Mouse (Mus musculus) activated CD4-positive, CD25-positive, alpha-beta regulatory T cell, adult 4 months (primary cell): ENCODE results near the gene Gcnt1. TPM values are rescaled to one million over a fixed set of nuclear protein-coding genes. Genes with fewer than 3 reads are reported as not detected.
A peak's percentile ranks its signal among the peaks of the same experiment; 100 is the strongest.

ENCODE experiments used
- ATAC-seq: one replicate; pipeline ENCODE4 v1.8.0; 2017
- polyA plus RNA-seq, 2 experiments: library from polyadenylated mRNA; unstranded; fragments of 100-300 nt; shearing (Covaris generic); gene quantifications; one replicate each; pipeline ENCODE4 v1.2.1; 2017

Gcnt1 gene
- polyA plus RNA-seq, 2 experiments from 2014 or later: 12.4 to 13.0 TPM

DNA sequence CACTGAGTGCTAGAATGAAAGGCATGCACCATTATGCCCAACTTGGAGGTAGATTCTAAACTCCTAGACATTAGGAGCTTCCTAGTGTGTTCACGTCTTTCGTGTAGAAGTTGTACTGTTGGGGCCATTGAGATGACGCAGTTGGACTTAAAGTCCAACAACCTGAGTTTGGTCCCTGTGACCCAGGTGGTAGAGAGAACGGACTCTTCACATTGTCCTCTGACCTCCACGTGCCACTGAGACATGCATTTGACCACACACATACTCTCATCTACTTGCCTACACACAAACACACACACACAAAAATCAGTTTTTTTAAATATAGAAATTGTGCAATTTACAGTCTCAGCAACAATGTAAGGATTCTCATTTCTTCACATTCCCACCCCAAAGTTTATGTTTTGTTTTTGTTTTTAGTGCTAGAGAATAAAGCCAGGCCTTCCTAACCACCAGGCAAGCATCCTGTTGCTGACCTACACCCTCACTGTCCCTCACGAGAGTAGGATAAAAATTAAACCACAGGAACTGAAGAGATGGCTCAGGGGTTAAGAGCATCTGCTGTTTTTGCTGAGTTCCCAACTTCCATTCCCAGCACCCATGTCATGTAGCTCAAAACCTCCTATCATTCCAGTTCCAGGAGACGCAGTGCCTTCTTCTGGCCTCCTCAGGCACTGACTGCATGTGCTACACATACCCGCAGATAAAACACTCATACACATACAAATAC lies 6.1 kb downstream of the Gcnt1 start:
- ATAC-seq: no peak

DNA sequence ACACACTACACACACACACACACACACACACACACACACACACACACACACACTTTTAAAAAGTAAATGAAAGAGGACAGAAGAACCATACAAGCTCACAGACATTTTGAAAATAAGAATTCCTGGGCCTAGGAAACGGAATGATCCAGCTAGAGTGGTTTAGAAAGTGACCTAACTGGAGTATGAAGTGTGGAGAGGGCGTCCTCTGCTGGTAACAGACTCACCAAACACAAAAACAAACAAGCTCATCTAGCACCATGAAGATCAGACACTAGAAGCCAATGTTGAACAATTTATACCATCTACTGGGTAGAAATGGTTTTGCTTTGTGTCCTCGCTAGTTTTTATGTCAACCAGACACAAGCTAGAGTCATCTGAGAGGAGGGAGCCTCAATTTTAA lies 7.9 kb downstream of the Gcnt1 start:
- ATAC-seq: no peak

DNA sequence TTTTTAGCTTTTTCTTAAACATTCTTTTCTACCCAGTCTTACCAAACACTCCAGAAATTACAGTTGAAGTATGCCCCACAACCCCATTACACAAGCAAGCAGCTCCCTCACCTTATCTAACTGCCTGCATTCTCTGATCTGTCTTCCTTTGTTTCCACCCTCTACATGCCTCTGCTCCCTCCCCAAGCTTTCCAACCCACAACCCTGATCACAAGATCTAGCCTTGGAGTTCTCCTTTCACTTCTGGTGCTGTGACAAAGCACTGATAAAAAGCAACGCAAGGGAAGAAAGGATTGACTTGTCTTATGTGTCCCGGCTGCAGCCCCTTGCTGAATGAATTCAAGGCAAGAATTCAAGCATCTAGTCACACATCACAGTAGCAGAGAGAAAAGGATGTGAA lies 11.5 kb downstream of the Gcnt1 start:
- ATAC-seq: no peak

DNA sequence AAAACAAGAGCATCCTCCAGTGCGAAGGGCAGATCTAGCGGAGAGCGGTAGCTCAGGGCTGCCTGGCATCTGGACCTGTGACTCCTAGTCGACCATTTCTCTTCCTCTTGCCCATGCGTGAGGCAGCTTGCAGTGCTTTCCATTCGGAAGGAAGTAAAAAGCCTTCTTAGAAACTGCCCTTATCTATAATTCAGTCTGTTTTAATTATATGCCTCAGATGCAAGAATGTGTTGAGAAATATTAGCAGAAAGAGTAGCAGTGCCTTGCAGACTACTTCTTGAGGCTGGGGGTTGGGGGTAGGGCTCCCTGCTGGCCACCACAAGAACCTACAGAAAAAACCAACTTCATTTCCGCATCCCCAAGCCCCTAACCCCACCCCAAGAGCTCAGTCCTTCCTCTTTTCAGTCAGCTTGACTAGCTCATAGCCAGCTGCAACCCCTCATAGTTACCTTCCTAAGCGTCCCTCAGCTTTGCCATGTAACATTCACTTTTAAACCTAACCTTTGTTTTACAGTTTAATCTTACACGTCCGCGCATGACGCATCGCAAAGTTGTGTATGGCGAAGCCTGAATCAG lies 13.2 kb downstream of the Gcnt1 start:
- no peak for ATAC-seq

DNA sequence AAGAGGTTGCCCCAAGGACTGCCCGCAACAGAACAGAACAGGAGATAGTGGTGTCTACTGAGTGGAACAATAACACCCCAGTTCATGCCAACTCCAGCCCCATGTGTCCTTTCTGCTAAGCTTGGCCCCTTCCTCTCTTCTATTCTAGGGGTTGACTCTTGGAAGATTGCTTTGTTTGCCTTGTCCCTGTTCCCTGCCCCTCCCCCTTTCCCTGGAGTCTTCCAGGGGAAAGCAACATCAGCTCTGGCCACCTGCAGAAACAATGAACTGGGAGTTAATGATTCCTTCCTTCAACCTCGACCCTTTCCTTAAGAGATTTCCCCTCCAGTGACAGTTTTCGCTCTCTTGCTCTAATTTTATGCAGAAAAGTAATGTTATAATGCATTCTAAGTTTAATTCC lies 15.3 kb downstream of the Gcnt1 start:
- ATAC-seq: no peak

DNA sequence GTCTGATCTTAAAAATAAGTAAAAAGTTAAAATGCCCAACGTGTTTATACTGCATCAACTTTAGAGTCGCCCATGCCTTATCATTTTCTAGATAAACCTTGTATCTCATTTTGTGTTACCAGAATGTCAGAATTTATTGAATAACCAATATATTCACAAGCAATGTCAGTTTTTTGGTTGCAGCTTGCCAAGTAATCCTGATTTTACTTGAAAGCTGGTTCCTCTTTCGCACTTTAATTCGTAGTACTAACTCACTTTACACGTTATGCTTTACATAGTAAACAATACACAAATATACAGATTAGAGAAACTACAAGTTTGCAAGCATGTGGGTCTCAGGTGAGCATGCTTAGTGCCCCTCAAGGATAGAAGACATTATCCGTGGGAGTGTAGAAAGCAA lies 15.7 kb downstream of the Gcnt1 start:
- ATAC-seq: no peak

DNA sequence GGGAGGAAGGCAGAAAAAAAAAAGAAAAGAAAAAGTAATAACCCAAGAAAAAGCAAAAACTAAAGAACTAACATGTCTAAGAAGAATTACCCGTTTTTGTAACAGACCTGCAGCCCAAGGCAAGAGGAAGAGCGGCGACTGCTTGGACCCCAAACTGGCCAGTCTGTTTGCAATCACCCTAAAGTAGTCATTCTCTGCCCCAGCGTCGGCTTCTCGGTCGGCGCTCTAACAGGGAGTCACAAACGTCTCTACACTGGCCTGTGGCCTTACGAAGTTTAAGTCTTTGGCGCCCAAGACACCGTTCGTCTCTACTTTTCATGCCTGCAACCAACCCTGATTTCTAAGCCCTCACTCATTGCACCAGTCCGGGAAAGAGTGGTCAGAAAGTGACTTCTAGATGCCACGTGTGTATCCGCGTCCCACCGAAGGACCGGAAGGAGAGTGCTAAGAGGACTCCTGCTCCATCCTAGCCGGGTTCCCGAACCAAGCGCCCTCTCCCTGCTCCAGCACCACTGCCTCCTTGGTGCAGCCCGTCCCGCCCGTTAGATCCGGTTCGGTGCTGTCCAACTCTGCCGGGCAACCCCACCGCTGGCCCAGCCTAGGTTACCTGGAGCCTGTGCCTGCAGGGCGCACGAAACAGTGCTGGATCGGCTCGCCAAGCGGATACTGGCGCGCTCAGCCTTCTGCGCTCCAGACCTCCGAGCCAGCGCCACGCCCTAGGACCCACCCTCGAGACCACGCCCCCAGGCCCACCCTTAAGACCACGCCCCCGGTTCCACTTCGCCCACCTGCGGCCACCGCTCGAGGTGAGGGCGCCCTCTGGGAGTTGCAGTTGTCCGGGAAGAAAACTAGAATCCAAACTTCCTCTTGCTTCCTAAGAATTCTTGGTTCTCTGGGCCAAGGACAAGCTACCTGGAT lies 16.4 kb downstream of the Gcnt1 start:
- ATAC-seq: peak; percentile 61

DNA sequence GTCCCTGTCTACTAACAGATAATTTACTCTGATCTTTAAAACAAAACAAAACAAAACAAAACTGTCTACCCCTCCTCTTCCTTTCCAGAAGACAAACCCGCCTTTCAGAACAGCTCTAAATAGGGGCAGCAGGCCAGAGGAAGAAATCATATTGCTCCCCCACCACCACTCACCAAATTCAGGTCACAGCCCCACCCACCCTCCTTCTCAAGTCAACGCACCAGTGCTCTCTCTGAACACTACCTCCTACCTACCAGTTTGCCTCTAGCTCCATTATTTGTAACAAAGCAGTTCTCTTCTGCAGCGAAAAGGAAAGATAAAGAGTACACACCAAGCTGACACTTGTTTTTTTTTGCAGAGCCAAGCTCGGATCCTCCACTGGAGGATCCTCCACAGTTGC lies 17.3 kb downstream of the Gcnt1 start:
- ATAC-seq: no peak

DNA sequence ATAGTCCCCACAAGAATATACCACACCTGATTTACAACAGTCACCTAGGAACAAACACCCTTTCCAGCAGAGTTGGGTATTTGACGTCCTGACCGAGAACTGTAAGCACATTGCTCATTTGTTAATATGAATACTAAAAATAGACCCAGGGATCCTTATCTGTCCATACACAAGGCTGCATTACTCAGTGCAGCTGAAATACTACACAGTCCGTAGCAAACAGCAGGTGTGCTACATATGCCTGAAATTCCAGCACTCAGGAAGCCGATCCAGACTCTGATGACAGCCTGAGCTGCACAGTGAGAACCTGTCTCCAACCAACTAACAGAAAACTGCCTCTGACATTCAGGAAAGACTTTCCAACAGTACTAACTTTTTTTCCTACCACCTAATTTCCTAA lies 17.8 kb downstream of the Gcnt1 start:
- ATAC-seq: no peak

DNA sequence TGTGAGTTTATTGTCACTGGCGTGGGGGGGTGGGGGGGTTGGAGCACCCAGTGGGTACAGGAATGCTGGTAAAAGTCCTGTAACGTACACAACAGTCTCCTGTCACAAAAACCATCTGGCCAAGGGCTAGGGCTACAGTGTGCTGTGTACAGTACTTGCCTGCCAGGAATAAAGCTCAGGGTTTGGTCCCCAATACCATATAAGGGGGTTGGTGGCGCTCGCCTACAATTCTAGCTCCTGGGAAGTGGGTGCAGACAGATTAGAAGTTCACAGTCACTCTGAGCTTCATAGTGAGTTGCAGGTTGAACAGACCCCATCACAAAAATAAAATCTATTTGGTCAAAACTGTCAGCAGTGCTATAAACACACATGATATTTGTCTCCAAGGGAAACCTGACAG lies 18.3 kb downstream of the Gcnt1 start:
- no peak for ATAC-seq

DNA sequence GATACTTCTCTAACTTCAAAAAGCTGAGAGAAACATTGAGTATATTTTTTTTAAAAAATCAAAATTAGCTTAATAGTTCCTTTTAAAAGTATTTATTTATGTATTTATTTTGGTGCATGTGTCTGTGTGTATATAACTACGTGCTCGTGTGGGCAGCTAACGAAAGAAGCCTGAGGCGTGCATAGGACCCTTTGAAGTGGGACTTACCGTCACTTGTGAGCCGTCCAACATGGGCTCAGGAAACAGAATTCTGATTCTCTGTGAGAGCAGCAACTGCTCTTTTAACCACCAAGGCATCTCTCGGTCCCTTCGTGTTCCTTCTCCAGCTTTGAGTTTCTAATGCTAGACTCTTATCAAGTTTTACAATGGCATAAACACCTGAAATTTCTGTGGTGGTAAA lies 18.9 kb downstream of the Gcnt1 start:
- ATAC-seq: no peak

DNA sequence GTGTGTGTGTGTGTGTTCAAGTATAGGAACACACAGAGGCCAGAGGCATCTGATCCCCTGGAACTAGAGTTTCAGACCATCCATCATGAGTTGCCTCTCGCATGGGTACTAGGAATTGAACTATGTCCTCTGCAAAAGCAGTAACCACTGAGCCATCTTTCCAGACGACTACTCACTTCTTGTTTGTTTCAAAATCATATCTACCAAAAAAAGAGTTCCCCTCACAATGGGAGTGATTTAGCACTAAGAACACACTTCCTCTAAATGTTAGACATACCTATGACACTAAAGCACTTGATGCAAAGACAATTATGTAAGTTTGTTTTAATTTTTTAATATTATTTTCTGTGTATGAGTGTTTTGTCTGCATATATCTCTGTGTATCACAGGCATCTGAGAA lies 24.8 kb downstream of the Gcnt1 start:
- ATAC-seq: no peak

DNA sequence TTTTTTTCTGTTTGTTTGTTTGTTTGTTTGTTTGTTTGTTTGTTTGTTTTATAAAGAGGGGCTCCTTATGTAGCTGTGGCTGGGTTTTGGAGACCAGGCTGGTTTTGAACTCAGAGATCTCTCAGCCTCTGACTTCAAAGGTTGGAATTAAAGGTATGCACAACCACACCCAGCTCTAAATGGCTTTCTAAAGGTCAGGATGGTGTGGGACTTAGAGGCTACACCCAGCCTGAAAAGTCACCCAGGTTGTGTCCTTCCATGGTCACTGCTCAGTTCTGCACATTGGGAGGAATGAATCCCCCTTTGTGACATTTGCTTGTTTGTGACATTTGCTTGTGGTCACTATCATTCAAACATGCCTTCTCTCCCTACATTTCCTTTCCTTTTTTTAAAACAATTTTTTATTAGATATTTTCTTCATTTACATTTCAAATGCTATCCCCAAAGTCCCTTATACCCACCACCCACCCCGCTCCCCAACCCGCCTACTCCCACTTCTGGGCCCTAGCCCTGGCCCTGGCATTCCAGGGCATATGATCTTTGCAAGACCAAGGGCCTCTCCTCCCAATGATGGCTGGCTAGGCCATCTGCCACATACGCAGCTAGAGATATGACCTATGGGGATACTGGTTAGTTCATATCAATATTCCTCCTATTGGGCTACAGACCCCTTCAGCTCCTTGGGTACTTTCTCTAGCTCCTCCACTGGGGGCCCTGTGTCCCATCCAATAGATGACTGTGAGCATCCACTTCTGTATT lies 25.7 kb downstream of the Gcnt1 start:
- no peak for ATAC-seq

DNA sequence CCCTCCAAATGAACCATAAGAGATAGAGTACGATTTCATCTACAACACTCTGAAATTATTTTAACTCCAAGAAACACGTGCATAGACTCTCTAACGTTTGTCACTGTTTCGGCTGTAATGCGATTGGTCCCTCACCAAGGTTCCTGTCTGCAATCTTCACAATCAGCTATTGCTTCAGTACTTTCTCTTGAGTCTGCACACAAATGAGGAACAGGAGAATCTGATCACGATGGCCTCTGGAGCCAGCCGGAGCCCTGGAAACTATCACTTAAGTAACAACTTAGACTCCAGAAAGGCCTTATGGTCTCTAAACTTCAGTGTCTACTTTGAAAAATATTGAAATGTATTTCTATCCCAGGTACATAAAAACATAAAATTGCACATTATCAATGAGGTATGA lies 27.8 kb downstream of the Gcnt1 start:
- ATAC-seq: no peak

DNA sequence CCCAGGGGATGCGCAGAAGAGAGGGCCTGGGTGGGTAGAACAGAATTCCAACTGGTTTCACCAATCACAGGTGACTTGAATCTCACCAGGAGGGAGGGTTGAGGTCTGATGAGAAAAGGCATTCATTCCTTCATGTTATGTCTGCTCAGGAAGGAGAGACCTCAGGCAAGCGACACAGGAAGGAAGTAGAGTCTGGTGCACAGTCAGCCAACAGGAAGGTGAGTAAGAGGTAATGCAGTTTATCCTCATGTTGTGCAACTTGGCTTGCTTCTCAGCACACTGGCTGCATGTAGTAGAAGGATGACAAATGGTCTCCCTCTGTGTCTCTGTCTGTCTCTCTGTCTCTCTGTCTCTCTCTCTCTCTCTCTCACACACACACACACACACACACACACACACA lies 33.1 kb downstream of the Gcnt1 start:
- ATAC-seq: peak; percentile 85

DNA sequence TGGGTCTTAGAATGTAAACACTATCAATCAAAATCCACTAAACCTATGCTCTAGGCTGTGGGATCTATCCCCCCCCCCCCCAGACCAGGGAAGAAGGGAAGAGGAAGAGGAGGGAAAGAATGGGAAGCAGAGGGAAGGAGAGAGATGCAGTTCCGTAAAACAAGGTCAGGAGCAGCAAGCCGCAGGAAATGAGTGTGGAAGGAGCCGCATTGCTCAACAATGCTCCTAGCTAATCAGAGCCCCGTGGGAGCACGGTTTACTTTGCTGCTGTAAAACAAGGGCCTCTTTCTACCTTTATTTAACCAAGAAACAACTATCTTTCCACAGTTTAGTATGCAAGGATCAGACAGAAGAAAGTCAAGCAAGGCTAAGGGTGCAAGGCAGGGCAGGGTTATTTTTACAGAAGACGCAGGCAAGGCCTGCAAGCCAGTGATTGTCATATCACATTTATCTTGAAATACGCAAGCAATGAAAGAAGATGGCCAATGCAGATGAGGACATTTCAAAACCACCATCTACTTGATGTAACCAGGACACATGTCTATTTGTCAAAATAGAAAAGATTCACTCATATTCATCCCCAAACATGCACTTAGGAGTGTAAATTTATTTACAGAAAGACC lies 35.5 kb downstream of the Gcnt1 start:
- ATAC-seq: no peak

DNA sequence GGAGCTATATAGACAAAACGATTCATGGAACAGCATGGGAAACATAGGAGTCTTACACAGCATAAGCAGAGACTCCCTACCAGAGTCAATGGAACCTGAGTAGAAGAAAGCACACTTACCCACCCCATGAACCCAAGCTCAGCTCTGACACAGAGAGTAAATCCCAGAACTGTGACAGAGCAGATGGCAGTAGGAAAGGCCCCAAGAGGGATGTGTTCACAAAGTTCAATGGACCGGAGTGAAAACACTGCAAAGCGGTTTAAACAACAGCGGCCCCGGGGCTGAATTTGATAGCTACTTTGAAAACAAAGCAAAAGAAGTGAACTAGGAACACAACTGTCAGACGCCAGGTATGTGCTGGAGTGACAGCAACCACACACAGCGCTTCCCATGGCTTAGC lies 36.0 kb downstream of the Gcnt1 start:
- no peak for ATAC-seq

DNA sequence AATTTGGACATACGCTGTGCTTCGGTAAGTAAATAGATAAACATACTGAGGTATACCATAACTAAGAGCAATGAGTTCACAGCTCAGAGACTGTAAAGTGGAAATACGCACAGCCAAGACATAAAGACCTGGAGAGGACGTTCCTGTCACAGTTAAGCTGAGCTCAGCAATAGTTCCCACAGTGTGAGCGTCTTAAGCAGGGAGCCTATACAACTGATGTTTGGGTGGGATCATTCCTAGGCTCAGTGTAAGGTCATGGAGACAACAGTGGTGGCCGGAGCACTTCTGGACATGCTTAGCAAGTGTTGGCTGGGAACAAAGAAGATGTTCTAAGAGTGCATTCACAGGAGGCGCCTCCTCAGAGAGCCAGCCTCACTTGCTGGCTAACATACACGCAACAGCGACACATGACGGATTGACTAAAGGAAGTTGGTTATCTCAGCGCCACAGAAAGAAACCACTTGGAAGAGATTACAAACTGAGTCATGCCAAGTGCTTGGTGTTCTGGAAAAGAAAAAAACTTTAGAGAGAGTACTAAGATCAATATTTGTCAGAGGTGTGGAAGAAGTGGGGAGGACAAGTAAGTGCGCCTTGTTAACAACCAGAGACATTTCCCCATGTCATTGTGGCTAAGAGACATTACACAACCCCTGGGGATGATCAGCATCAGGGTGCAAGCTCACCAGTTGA lies 37.9 kb downstream of the Gcnt1 start:
- ATAC-seq: no peak

DNA sequence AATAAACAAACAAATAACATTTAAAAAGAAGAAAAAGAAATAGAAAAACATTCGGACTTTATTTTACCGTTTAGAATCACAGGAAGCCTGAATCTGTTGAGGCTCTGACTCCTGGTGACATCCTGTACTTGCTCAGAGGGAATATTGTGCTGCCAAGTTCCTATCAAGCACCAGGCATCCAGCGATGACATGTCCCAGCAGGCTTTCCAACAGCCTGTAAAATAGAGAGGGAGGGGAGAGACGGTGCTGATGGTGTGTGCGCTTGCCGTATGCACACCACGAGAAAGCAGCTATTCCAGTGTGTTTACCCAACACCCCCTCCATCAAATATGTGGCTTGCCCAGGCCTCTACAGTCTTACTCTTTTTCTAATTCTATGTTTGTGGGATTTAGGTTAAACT lies 39.6 kb downstream of the Gcnt1 start:
- ATAC-seq: no peak

DNA sequence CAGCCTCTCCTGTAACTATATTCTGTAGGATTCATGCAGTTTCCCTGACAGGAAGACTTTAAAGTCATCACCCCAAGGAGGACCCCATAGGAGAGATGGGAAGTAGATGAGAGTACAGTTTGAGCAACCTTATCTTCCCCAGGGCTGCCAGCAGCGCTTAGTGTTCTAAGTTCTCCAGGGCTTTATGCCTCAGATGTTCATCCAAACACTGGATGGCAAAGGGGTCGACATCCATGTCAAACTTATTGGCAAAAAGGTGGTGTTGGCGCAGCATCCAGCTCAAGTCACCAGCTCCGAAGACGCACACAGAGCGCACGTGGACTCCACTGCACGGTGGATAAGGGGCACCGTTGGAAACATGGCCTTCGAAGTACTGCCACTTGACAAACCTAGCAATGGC lies 43.7 kb downstream of the Gcnt1 start:
- ATAC-seq: no peak

DNA sequence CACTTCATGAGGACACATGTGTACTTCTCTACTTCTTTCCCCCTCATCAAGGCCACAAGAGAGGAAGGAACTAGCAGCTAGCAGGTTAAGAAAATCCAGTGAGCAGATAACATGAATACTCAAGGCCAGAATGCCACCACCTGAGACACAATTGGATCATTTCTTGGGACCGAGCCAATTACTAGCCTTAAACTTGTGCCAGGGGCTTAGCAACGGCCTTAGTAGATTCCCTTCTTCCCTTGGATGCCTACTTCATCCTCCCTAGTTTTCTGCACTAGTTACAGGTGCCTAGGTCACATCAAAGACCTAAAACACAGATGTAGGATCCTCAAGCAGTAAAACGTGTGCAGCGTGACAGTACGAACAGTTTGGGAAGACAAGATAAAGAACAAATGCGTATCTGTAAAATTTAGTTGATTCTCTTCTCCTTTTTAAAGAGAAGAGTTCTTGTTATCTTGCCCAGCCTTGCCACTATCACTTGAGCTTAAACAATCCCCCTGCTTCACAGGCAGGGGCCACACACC lies 44.7 kb downstream of the Gcnt1 start:
- no peak for ATAC-seq
